Mouse (Mus musculus): ENCODE measurements around the gene Scn5a. TPM values are rescaled to one million over a fixed set of nuclear protein-coding genes. Genes with fewer than 3 reads are reported as not detected.

Gene Scn5a
- total RNA-seq, 2 experiments from 2014 or later, result 129 to 133 TPM

DNA sequence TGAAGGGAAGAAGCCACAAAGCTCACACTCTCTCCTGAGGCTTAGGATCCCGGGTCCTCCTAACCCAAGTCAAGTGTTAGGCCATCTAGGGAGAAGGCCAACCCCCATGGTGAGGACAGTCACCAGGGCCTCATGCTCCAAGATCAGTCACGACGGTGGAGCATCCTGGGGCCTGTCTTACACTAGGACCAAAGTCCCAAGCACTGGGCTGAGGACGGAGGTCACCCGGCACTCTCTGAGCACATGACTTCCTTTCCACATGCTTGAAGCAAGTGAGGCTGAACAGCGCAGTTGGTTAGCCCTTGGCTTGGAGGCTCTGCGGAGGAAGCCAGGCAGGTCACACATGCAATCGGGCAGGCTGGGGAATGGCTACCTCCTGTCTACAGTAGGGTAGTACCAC lies 63.8 kb downstream of the Scn5a start:
- intact Hi-C loops (cut with DNase I), result loop anchor here (5.0 kb wide), 1 partner anchor 48 kb away; no protein-coding TSS in a partner anchor
- no peak for DNase-seq

DNA sequence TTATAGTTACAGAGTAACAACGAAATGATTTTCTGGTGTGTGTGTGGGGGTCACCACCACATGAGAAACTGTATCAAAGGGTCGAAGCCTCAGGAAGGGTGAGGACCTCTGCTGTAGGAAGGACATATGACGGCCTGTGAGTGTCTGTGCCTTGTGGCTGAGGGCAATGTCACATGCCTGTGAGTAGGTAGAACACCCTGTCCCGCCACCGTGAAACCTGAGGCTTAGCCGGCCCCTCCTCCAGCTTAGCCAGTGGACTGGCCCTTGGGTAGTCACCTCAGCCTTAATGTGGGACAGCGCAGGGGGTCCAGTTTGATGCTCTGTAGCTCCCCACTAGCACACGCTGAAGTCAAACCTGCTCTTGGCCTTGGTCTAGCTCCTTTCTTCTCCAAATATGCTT lies 65.0 kb downstream of the Scn5a start:
- intact Hi-C loops (cut with DNase I), result loop anchor here (1.0 kb wide), 1 partner anchor 14 kb away; no protein-coding TSS in a partner anchor
- no peak for DNase-seq

DNA sequence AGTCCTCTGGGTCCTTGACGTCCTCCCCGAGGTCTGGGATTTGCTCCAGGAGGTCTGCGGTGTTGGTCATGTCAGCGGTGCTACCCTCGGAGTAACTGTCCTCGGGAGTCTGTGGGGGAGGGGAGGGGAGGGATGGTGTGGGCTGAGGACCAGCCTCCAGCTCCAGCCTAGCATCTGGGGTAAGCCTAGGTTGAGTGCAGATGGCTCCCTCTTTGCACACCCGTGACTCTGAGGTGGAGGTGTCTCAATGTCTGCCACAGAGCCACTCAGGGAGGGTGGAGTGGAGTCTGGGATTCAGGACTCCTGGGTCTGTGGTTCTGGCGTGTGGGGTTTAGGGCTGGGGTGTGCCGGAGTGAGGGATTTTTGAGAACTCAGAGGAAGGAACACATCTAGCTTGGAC lies 65.8 kb downstream of the Scn5a start:
- intact Hi-C loops (cut with DNase I), result loop anchor here (1.0 kb wide), 1 partner anchor 13 kb away; no protein-coding TSS in a partner anchor
- no peak for DNase-seq

DNA sequence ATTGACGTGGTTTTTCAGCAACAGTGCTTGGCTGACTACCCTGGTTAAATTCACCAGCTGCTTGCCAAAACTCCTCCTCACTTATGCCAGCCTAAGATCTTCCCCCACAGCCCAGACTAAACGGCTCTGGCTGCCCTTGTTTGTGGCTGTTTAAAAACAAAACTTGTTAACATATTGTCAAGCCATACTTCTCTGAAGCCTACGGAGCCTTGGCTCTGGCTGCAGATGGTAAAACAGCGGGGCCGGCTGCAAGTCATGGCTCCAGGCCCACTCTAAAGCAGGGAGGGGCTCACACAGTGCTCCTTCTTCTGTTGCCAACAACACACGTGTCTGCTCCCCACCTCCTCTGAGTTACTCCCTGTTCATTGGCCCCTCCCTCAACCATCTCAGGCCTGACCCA lies 67.9 kb downstream of the Scn5a start:
- no peak for DNase-seq
- intact Hi-C loops (cut with DNase I), result no loop called here

DNA sequence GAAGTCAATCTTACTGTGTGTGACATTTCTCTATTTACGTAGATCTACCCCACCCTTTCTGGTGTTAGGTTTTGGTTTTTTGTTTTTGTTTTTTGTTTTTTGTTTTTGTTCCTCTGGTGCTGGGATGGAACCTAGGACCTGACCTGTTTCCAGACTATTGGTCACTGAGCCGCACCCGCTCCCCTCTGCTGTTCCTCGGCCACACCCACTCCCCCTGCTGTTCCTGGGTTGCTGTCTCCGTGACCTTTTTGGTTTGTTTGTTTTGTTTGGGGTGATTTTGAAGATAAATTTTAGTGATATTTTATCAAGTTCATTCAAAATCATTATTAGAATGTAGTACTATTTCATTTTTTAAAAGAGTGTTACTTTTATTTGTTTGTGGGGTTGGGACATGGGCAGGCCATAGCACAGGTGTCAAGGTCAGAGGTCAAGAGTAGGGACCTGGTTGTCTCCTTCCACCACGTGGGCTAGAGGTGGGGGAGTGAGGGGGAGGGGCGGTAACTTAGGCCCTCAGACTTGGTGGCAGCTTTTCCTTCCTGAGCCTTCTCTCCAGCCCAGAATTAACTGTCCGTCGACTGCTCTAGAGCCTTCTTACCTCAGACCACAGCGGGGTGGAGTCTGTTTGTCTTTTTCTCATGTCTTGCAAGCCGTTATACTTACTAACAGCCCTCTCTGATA lies 73.7 kb downstream of the Scn5a start:
- no peak for DNase-seq
- intact Hi-C loops (cut with DNase I), result no loop called here

DNA sequence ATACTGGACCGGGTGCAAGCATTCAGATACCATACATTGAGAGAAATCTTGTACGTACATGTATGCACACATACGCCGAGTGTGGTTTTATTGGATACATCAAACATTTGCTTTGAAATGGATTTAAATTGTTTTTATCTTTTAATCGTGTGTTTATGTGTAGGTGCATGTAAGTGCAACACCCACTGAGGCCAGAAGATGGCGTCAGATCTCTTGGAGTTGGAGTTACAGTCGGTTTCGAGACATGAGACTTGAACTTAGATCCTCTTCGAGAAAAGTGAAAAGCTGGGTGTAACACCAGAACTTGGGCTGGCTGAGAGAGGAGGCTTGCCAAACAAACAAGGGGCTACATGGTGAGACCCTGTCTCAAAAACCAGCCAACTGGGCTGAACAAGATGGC lies 75.2 kb downstream of the Scn5a start:
- intact Hi-C loops (cut with DNase I), result no loop called here
- DNase-seq, result no peak

DNA sequence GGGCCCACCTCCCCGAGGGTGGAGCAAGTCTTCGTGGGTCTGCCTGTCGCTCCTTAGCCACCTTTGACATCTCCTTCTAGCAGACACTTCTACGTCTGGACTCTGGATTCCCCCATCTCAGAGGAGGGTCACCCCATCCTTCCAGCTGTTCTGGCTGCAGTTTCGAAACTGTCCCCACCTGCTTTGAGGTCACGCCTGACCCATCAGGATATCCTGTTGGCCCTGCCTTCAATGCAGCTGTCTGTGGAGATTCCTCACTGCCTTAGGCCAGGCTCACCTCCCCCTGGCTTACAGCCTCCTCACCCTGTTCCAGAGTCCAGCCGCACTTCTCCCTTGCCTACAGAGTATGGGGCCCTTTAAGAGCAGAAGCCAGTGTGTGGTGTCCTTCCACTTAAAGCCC lies 79.9 kb downstream of the Scn5a start:
- no peak for DNase-seq
- intact Hi-C loops (cut with DNase I), result no loop called here

DNA sequence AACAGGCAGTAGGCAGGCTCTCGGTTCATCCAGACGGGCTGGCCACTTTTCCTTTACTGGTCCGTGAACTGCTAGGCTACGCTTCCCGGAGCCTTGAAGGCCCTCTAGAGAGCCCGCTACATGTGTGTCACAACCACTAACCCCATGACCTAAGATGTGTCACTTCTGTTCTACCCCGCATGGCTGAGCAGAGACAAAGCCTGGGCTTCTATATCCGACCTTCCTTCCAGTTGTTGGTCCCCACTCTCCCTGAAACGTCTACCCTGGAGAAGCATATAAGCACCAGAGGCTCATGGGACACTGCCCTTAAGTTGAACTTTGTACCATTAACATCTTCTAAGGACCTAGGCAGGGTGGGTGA lies 80.6 kb downstream of the Scn5a start:
- no peak for DNase-seq
- intact Hi-C loops (cut with DNase I), result no loop called here

DNA sequence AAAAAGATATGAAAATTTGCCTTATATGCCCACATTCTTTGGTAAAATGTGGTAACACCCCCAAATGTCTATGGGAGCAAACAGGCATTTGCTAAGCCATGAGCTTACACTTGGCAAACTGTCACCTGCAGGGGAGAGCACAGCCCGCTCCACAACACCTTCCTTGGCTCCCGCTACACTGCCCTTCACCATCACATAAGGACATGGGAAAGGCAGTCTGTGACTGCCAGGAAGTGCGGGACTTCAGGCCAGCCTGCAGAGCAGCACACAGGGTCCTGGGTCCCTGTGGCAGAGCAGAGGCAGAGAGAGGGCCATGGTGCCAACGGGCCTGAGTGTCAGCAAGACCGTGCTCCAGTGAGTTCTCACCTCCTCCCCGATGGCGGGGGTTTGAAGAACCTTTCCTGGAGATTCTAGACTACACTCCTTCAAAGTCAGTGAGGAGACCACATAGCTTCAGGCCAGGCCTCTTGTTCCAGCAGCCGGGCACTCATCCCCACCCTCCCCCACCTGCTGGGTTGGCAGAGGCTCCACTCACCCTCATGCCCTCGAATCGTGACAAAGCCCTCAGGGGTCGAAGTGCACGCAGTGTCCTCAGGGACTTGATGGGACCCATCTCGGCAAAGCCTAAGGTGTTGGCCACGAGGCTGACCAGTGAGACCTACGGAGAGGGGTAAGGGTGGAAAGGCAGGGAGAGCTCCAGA lies 81.1 kb downstream of the Scn5a start:
- peak; percentile 48 to 63 for DNase-seq
- intact Hi-C loops (cut with DNase I), result no loop called here

DNA sequence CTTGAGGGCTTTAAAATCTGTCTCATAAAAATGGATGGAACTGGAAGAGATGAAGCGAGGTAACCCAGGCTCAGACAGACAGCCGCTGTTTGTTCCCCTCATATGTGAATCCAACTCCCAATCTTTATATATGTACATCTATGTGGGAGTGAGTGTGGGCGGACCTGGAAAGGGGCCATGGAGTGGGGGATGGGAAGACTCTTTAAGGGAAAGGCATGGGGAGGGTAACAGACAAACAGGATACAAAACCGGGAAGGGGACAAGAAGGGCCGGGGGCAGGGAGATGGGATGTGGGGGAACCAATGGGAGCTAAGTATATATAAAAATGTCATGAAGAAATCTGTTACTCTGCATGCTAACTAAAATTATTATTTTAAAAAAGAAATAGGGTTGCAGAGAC lies 81.9 kb downstream of the Scn5a start:
- intact Hi-C loops (cut with DNase I), result no loop called here
- DNase-seq, result no peak

DNA sequence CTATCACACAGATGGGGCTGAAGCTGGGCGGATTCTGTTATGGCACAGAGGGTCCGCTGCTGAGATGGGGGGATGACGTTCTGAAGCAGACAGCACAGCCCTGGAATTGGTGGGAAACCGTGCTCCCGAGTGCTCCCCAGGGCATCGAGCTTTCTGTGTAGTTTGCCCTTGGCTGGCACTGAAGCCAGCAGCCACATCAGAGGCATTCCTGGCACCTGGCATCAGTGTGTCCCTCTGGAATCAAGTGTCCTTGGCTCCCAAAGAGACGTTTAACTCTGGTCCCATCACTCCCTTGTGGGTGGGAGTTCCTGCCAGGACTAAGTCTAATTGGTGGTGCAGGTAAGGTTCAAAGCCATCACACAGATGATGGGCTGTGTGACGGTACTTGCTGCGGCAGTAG lies 82.5 kb downstream of the Scn5a start:
- intact Hi-C loops (cut with DNase I), result no loop called here

DNA sequence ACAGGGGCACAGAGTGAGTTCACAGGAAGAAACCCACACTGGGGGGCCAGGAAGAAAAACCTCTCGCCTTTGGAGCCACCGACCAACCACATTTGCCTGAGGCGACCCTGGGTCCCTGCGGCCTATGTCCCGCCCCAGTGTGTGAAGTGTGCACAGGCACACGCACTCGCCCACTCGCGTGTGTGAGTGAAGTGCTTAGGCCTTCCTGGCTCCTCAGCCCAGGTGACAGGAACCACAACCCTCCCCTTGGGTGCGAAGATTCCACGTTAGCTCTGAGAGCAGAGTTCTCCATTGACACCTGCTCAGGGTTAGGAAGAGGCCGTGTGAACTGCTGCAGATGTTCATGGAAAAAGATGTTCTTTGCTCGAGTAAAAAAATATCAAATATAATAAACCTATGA lies 93.9 kb downstream of the Scn5a start:
- no peak for DNase-seq
- intact Hi-C loops (cut with DNase I), result no loop called here

More for the DNA sequence above, 82.5 kb downstream of the Scn5a start:
- DNase-seq, result peak in 1 of 2 experiments; percentile 56

DNA sequence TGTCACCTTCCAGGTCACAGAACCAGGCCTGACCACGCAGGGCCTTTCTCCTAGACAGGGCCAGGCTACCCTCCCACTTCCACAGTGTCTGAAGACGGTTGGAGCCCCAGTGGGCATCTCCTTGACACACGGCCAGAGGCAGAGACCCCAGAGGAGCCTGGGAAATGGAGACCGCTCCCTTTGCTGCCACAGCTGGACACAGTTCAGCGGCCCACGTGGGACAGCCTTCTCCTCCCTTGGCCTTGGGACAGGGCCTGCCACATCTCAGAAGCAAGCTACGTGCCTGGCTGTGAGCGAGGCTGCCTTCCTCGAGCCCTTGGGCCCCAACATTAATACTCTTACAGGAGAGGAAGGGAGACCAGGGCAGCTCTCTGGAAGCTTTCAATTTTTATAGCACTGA lies 94.4 kb downstream of the Scn5a start:
- no peak for DNase-seq
- intact Hi-C loops (cut with DNase I), result no loop called here

DNA sequence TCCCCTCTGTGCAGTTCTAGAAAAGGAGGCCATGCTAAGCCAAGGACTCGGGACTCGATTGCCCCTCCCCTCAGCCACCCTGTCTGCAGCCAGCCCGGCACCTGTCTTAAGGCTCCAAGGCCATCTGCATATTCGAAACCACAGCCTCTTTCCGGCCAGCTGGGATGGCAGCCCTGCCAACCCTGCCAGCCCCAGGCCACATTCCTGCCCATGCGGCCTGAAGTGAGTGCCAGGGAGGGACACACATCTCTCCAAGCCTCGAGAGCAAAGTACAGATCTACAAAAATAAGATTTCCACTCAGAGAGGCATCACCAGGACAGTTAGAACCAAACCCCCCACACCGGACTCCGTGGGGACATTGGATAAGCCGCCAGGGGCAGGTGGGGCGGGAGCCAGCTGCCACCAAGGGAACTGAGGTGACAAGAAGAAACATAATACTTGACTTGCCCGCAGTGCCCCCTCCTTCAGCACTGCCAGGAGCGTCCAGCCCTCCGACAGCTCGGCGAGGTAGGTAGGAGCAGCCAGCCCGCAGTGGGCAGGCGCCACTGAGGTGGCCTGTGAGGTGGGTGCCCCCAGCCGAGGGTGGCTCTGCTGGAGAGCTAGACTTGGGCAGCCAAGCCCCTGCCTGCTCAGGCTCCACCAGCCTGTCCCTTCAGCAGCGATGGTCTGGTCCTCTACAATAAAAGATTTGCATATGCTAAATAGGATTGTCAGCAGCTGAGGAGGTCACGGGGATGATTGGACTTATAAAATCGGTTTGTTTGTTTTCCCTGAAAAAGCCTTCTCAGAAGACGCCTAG lies 95.1 kb downstream of the Scn5a start:
- intact Hi-C loops (cut with DNase I), result no loop called here
- DNase-seq, result peak; percentile 44 to 68

DNA sequence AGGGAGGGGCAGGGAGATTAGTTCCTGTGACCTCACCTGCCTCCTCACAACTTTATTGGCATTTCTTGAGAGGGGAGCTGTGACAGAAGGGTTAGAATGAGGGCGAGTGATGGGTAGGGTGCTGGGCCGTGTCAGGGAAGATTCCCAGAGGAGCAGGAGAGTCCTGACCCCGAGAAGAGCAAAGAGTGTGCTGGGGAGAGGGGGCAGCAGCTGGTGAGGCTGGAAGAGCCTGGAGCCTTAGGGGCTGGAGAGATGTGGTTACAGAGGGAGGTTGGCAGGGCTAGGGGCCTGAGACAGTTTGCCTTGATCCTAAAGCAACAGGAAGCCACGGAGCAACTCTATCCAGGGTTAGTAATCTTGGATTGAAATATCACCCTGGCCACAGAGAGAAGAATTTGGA lies 97.2 kb downstream of the Scn5a start:
- DNase-seq, result no peak
- intact Hi-C loops (cut with DNase I), result no loop called here

DNA sequence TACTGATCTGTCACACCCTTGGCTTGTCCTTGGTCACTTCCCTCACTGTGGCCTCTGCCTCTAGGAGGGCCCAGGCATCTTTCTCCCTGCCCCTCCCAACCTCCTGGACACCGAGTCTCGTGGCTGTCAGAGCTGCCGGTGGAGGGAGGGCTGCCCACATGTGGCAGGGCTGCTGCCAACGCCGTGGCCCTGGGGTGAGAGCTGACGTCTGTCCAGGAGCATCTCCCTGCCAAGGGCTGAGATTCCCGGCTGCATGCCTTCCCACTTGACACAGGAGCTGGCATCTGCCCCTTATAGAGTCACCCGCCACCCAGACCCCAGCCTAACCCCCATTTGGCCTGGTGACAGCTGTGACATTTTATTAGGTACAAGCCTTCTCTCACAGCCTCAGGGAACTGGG lies 99.5 kb downstream of the Scn5a start:
- intact Hi-C loops (cut with DNase I), result no loop called here
- peak; percentile 72 to 83 for DNase-seq

DNA sequence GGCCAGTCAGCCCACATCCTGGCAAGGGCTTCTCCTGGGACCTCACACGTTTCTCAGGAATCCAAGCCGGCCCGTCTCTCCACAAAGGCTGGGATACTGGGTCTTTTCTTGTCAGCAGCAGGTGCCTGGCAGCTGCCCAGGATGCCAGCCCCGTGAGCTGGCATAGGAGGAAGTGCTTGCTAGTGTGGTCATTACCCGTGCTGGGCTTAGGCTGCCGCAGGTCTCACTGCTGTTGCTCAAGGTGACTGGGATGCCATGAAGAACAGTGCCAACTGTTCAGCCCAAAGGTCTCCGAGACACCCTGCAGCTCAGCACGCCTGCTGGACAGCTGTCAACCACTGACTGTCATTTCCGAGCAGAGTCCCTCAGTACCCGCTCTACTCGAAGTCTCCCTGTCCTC lies 100.5 kb downstream of the Scn5a start:
- intact Hi-C loops (cut with DNase I), result no loop called here
- DNase-seq, result peak in 1 of 2 experiments; percentile 59

DNA sequence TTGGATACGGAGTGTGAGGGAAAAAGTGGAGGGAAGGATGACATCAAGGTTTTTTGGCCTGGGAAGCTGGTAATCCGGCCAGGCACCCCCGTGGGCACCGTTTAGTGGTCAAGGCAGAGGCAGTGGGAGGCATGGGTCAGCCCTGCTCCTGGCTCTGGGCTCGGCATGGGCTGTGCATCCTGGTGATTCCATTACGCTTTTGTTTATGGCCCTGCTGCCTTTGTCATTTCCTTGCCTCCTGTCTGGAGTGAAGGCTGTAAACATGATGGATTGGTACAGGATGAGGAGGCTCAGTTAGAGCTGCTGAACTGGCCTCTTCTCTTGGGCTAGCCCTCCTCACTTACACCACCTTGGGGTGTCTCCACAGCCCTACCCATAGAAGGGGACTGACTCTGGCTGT lies 101.1 kb downstream of the Scn5a start:
- intact Hi-C loops (cut with DNase I), result no loop called here
- no peak for DNase-seq

DNA sequence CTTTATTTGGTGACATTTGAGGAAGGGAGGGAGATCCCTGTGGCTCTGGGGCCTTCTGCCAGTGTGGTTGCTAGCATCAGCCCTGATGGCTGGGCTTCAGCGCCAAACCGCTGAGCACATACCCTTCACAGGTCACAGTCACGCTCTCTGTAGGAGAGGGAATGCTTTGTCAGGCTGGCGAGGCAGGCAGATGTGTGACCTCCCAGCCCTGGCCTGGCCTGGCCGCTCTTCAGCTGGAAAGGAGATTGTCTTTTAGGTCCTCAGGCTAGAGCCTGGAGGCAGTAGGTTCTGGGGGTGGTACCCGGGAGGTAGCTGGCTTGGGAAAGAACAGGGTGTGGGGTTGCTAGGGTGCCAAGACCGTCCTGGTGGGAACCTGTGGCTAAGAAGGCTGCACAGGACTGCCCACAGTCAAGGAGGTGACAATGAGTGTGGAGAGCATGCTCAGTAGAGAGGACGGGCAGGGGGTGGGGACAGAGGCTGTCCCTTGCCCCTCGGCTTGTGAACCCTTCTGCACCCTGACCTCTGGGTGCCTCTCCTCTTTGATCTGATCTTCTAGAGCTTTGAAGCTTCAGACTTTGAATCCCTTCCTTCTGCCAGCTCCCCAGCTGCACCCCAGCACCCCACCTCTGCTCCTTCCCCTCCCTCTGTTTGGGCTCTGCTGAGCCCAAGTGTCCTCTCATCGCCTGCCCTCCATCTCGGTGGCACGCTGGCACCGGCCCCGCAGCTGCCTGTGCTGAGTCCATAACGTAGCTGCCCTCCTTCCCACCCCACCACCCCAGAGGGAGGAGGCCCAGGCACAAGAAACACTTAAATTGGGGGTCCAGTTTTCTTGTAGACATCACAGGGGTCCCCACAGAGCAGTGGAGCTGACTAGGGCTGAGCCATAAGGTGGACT lies 103.9 kb downstream of the Scn5a start:
- DNase-seq, result peak in 1 of 2 experiments; percentile 58
- intact Hi-C loops (cut with DNase I), result no loop called here

DNA sequence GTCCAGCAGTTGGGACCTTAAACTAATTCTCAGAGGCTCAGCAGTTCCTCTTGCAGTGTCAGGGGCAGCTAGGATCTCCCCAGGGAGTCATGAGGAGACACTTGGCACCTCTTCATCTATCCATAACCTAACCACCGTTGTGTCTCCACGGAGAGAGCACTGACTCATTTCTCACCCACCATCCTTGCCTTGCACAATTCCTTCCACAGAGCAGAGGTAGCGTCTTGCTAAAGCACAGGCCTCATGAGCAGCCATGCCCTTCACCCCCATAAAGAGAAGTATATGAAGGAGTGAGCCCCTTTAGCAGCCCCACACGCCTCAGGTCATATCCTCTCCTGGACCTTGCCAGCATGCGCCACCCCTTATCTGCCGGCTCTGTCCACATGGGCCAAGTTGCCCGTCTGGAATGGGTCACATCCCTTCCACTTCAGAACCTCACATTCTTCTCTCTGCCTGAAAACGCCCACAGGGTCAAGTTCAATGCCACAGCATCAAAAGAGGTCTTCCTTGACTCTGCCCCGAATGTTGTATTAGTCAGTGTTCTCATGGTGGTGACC lies 105.1 kb downstream of the Scn5a start:
- intact Hi-C loops (cut with DNase I), result no loop called here
- no peak for DNase-seq
